Mouse (Mus musculus) embryonic fibroblast, embryonic 13.5 days (primary cell): Measurements from ENCODE around the gene Grin3a. TPM values are rescaled to one million over a fixed set of nuclear protein-coding genes. Genes with fewer than 3 reads are reported as not detected.

ENCODE experiments used
- H3K27ac ChIP-seq: 2 replicates; pipeline ENCODE4 v1.5.1; 2012; ENCODE audit warnings: low read length, control low read depth, inconsistent platforms; ENCODE audit not compliant: insufficient read depth
- H3K4me1 ChIP-seq: 2 replicates; pipeline ENCODE4 v1.6.1; 2011; ENCODE audit warnings: low read length; ENCODE audit not compliant: control insufficient read depth, insufficient read depth
- H3K4me3 ChIP-seq: 2 replicates; pipeline ENCODE4 v1.5.1; 2011; ENCODE audit warnings: mild to moderate bottlenecking, control low read depth, low read length; ENCODE audit not compliant: insufficient read depth
- CTCF ChIP-seq: IDR thresholded peaks from 2 replicates; pipeline ENCODE4 v1.5.1; 2011; ENCODE audit warnings: mild to moderate bottlenecking, control low read depth, low read length, moderate library complexity, borderline replicate concordance; ENCODE audit not compliant: insufficient read depth
- POLR2A ChIP-seq: IDR thresholded peaks from 2 replicates; pipeline ENCODE4 v1.6.1; 2011; ENCODE audit warnings: low read depth, mild to moderate bottlenecking, control low read depth, low read length, moderate library complexity
- polyA plus RNA-seq: library from polyadenylated mRNA; stranded (reverse); fragments of >200 nt; gene quantifications from 2 replicates; pipeline ENCODE4 v1.2.4, GENCODE M21; 2011; ENCODE audit warnings: low read depth; ENCODE audit not compliant: missing spikeins, insufficient read length

The Grin3a gene
- 0.50 and 0.58 TPM in 2 replicates for polyA plus RNA-seq

- TF ChIP-seq POLR2A (no peak), CTCF (peak; percentile 35; the same call in 1 of the 2 replicates)
- no peak within 1 kb of the TSS for H3K27ac ChIP-seq
Measured at GRCm38 (mm10) chr4:49845612-49845985, at the start of gene Grin3a. Grin3a (minus strand) TSS chr4:49845744.

GRCm38 (mm10) chr4:49891835-49892301, 46.3 kb upstream of the Grin3a start:
- TF ChIP-seq CTCF (no peak), POLR2A (no peak)
- H3K4me3 ChIP-seq: no peak overlapping the region
- no peak overlapping the region for H3K27ac ChIP-seq
- H3K4me1 ChIP-seq: no peaks in the 10 kb centered on the region

More at GRCm38 (mm10) chr4:49845612-49845985, at the start of gene Grin3a:
- no peaks in the 10 kb centered on the region for H3K4me1 ChIP-seq
- peak within 1 kb of the TSS; percentile 35 for H3K4me3 ChIP-seq

GRCm38 (mm10) chr4:49877084-49877483, 31.5 kb upstream of the Grin3a start:
- Histone ChIP-seq H3K27ac (no peak overlapping the region), H3K4me1 (no peaks in the 10 kb centered on the region), H3K4me3 (no peak overlapping the region)
- TF ChIP-seq POLR2A (no peak), CTCF (no peak)

- TF ChIP-seq CTCF: no peak
- no peak for TF ChIP-seq POLR2A
Measured at GRCm38 (mm10) chr4:49860611-49861010, 15.1 kb upstream of the Grin3a start.

GRCm38 (mm10) chr4:49844828-49845611, 524 bp downstream of the Grin3a start:
- H3K4me1 ChIP-seq: no peaks in the 10 kb centered on the region
- no peak for TF ChIP-seq CTCF
- TF ChIP-seq POLR2A: no peak
- H3K27ac ChIP-seq: no peak overlapping the region
- peak overlapping the region; percentile 35 for H3K4me3 ChIP-seq

More at GRCm38 (mm10) chr4:49860611-49861010, 15.1 kb upstream of the Grin3a start:
- Histone ChIP-seq H3K4me3 (no peak overlapping the region), H3K27ac (no peak overlapping the region), H3K4me1 (no peaks in the 10 kb centered on the region)

- H3K27ac ChIP-seq: no peak overlapping the region
- no peak overlapping the region for H3K4me3 ChIP-seq
- H3K4me1 ChIP-seq: no peaks in the 10 kb centered on the region
- TF ChIP-seq POLR2A (no peak), CTCF (no peak)
Measured at GRCm38 (mm10) chr4:49844274-49844827, 1.2 kb downstream of the Grin3a start.

- no peak for TF ChIP-seq POLR2A
- no peak for TF ChIP-seq CTCF
- no peaks in the 10 kb centered on the region for H3K4me1 ChIP-seq
- H3K27ac ChIP-seq: no peak overlapping the region
- H3K4me3 ChIP-seq: no peak overlapping the region
Measured at GRCm38 (mm10) chr4:49843787-49844186, 1.8 kb downstream of the Grin3a start.

- no peak for TF ChIP-seq POLR2A
- no peak for TF ChIP-seq CTCF
Measured at GRCm38 (mm10) chr4:49832035-49832434, 13.5 kb downstream of the Grin3a start.

GRCm38 (mm10) chr4:49813852-49814251, 31.7 kb downstream of the Grin3a start:
- H3K4me3 ChIP-seq: no peak overlapping the region

More at GRCm38 (mm10) chr4:49832035-49832434, 13.5 kb downstream of the Grin3a start:
- no peaks in the 10 kb centered on the region for H3K4me1 ChIP-seq
- no peak overlapping the region for H3K27ac ChIP-seq
- no peak overlapping the region for H3K4me3 ChIP-seq

GRCm38 (mm10) chr4:49806791-49807190, 38.8 kb downstream of the Grin3a start:
- TF ChIP-seq CTCF: no peak
- TF ChIP-seq POLR2A: no peak
- Histone ChIP-seq H3K4me3 (no peak overlapping the region), H3K27ac (no peak overlapping the region), H3K4me1 (no peaks in the 10 kb centered on the region)

More at GRCm38 (mm10) chr4:49813852-49814251, 31.7 kb downstream of the Grin3a start:
- TF ChIP-seq CTCF (no peak), POLR2A (no peak)
- Histone ChIP-seq H3K27ac (no peak overlapping the region), H3K4me1 (no peaks in the 10 kb centered on the region)
